Mouse (Mus musculus): Measurements from ENCODE around the gene Smco2.

DNA sequence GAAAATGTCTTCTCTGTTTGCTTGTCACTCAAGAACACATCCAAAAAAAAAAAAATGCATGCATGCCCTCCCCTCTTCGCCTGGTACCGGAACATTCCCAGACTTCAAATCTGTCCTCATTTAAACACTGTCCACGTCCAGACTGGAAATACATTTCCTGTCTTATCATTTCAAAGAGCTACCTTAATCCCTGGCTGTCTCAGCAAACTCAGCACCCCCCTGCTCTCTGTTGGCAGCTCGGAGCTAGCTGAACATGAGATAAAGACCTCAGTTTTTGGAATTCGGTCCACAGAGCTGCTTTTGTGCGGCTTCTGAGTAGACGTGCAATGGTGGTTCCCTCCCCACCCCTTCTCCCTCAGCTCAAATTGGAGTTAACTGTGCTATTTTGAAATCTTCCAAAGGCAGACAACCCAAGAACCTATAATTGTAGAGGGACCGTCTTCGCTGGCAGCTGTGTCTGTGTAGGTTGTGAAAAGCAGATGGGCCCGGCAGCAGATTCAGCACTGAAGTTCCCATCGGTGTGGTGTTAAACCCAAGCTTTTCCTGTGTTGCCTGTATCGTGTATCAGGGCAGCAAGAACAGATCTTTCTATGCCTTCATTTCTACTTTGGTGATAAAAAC is 27.6 kb downstream of the Smco2 start:
- TF ChIP-seq POLR2A (IDR thresholded peaks at IDR 0.05; ENCODE audit: borderline replicate concordance, extremely low read depth, low read depth, low read length) (no peak), CTCF (IDR thresholded peaks at IDR 0.05; ENCODE audit: insufficient read depth, low read length) (no peak)
